Mouse (Mus musculus): ENCODE results near the gene Olfr732. TPM values are rescaled to one million over a fixed set of nuclear protein-coding genes. Genes with fewer than 3 reads are reported as not detected.

Gene Olfr732
- not detected for polyA plus RNA-seq (2015; fragmentation: Illumina TruSeq; extraction: RNeasy Lipid Tissue Mini Kit (QIAGEN cat#74804); ENCODE audit: insufficient read depth, low read depth, low replicate concordance)

DNA sequence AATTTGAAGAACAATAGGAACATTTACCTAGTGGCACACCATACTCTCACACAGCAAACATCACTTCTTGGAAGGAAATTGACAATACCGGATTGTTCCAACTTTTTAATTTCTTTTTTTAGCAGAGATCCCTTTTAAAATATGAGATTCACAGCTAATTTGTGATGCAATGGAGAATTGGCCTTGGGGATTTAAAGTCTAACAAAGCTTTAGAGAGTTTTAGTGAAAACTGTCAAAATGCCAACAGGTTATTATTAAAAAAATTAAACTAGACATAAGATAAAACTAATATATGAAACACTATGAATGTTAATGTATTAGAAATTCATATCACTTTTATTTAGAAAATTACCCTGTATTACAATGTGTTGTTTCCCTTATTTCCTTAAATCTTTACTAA is at the start of gene Olfr732:
Gene Olfr732 (minus strand): TSS at position 101 of the 400 bp plus-strand sequence.

DNA sequence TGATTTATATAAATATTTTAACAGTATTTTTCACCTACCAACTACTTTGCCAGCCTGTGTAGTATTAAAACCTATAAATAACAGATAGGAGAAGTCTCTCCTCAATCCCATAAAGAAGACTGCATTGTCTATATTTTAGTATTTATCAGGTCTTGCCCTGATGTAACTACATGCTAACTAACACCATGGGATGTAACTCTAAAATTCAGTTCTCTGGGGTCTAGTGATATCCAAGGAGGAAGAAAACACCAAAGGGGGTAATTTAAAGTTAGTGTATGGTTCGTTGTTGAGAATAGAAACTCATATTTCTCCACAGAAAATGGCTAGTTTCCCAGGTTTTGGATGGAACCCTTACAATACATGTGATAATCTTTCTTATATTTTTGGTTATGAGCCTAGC is 42.7 kb upstream of the Olfr732 start, which contains the start of gene Olfr734:
Gene Olfr734 (minus strand): TSS at position 101 of the 400 bp plus-strand sequence.

DNA sequence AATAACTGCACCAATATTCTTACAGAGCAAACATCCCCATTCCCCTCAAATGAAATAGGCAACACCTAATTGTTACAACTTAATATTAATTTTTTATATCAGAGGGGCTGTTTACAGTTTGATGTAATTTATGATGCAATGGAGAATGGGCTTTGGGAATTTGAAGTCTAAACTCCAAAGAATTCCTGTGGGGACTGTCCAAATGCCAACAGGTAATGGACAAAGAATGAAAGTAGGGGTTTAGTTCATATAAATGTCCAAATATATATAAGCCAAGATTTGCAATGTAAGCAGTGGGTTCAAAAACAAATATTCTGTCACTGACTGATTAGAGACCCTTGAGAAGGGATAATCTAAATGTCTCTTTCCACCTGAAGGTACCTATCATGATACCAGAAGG is 17.4 kb upstream of the Olfr732 start, which contains the start of gene Olfr733:
Gene Olfr733 (minus strand): TSS at position 101 of the 400 bp plus-strand sequence.

DNA sequence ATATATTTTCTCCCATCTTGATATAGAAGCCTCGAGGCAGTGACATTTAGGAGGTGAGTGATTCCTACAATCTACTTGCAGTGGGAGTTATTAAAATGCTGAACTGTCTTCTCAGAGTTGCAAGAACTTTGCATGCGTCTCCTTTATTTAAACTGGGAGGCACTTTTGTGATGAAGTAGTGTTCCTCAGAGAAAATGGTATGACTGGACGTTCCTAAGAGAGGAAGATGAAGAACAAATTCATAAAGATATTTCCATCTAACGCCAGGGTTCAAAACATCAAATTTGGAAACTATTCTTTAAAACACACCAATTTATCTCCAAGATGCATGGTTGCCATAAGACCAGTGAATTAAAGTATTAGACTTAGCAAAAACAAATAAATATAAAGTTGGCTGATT is 42.2 kb downstream of the Olfr732 start, which contains the start of gene Olfr731:
Gene Olfr731 (minus strand): TSS at position 101 of the 400 bp plus-strand sequence.

Other genes with a start within 250 kb of the Olfr732 start
- not detected for gene Olfr725, start 243.8 kb downstream of the Olfr732 start, polyA plus RNA-seq (2015; fragmentation: Illumina TruSeq; extraction: RNeasy Lipid Tissue Mini Kit (QIAGEN cat#74804); ENCODE audit: insufficient read depth, low read depth, low replicate concordance)
- not detected for gene Olfr726, start 193.3 kb downstream of the Olfr732 start, polyA plus RNA-seq (2015; fragmentation: Illumina TruSeq; extraction: RNeasy Lipid Tissue Mini Kit (QIAGEN cat#74804); ENCODE audit: insufficient read depth, low read depth, low replicate concordance)
- gene Olfr727, start 161.0 kb downstream of the Olfr732 start, polyA plus RNA-seq (2015; fragmentation: Illumina TruSeq; extraction: RNeasy Lipid Tissue Mini Kit (QIAGEN cat#74804); ENCODE audit: insufficient read depth, low read depth, low replicate concordance): not detected
- not detected for gene Olfr728, start 141.5 kb downstream of the Olfr732 start, polyA plus RNA-seq (2015; fragmentation: Illumina TruSeq; extraction: RNeasy Lipid Tissue Mini Kit (QIAGEN cat#74804); ENCODE audit: insufficient read depth, low read depth, low replicate concordance)
- gene Olfr729, start 131.3 kb downstream of the Olfr732 start, polyA plus RNA-seq (2015; fragmentation: Illumina TruSeq; extraction: RNeasy Lipid Tissue Mini Kit (QIAGEN cat#74804); ENCODE audit: insufficient read depth, low read depth, low replicate concordance): not detected
- not detected for gene Olfr730, start 96.0 kb downstream of the Olfr732 start, polyA plus RNA-seq (2015; fragmentation: Illumina TruSeq; extraction: RNeasy Lipid Tissue Mini Kit (QIAGEN cat#74804); ENCODE audit: insufficient read depth, low read depth, low replicate concordance)
- not detected for gene Olfr731, start 42.3 kb downstream of the Olfr732 start, polyA plus RNA-seq (2015; fragmentation: Illumina TruSeq; extraction: RNeasy Lipid Tissue Mini Kit (QIAGEN cat#74804); ENCODE audit: insufficient read depth, low read depth, low replicate concordance)
- gene Olfr733, start 17.3 kb upstream of the Olfr732 start, polyA plus RNA-seq (2015; fragmentation: Illumina TruSeq; extraction: RNeasy Lipid Tissue Mini Kit (QIAGEN cat#74804); ENCODE audit: insufficient read depth, low read depth, low replicate concordance): not detected
- not detected for gene Olfr734, start 42.6 kb upstream of the Olfr732 start, polyA plus RNA-seq (2015; fragmentation: Illumina TruSeq; extraction: RNeasy Lipid Tissue Mini Kit (QIAGEN cat#74804); ENCODE audit: insufficient read depth, low read depth, low replicate concordance)
- not detected for gene Olfr735, start 64.7 kb upstream of the Olfr732 start, polyA plus RNA-seq (2015; fragmentation: Illumina TruSeq; extraction: RNeasy Lipid Tissue Mini Kit (QIAGEN cat#74804); ENCODE audit: insufficient read depth, low read depth, low replicate concordance)
- gene Tlr11, start 73.7 kb upstream of the Olfr732 start, polyA plus RNA-seq (2015; fragmentation: Illumina TruSeq; extraction: RNeasy Lipid Tissue Mini Kit (QIAGEN cat#74804); ENCODE audit: insufficient read depth, low read depth, low replicate concordance): not detected
- not detected for gene Olfr736, start 97.0 kb upstream of the Olfr732 start, polyA plus RNA-seq (2015; fragmentation: Illumina TruSeq; extraction: RNeasy Lipid Tissue Mini Kit (QIAGEN cat#74804); ENCODE audit: insufficient read depth, low read depth, low replicate concordance)
- gene Olfr738, start 123.4 kb upstream of the Olfr732 start, polyA plus RNA-seq (2015; fragmentation: Illumina TruSeq; extraction: RNeasy Lipid Tissue Mini Kit (QIAGEN cat#74804); ENCODE audit: insufficient read depth, low read depth, low replicate concordance): not detected
- gene Olfr739, start 134.4 kb upstream of the Olfr732 start, polyA plus RNA-seq (2015; fragmentation: Illumina TruSeq; extraction: RNeasy Lipid Tissue Mini Kit (QIAGEN cat#74804); ENCODE audit: insufficient read depth, low read depth, low replicate concordance): not detected
- gene Olfr740, start 161.3 kb upstream of the Olfr732 start, polyA plus RNA-seq (2015; fragmentation: Illumina TruSeq; extraction: RNeasy Lipid Tissue Mini Kit (QIAGEN cat#74804); ENCODE audit: insufficient read depth, low read depth, low replicate concordance): not detected
- not detected for gene Olfr741, start 188.5 kb upstream of the Olfr732 start, polyA plus RNA-seq (2015; fragmentation: Illumina TruSeq; extraction: RNeasy Lipid Tissue Mini Kit (QIAGEN cat#74804); ENCODE audit: insufficient read depth, low read depth, low replicate concordance)
- gene Olfr742, start 219.4 kb upstream of the Olfr732 start, polyA plus RNA-seq (2015; fragmentation: Illumina TruSeq; extraction: RNeasy Lipid Tissue Mini Kit (QIAGEN cat#74804); ENCODE audit: insufficient read depth, low read depth, low replicate concordance): not detected
- gene Olfr743, start 237.6 kb upstream of the Olfr732 start, polyA plus RNA-seq (2015; fragmentation: Illumina TruSeq; extraction: RNeasy Lipid Tissue Mini Kit (QIAGEN cat#74804); ENCODE audit: insufficient read depth, low read depth, low replicate concordance): not detected

Measured in pancreas, adult 10 weeks (tissue).